Mouse (Mus musculus) forebrain, embryonic 15.5 days (tissue): ENCODE results near the gene Tas2r144. TPM values are rescaled to one million over a fixed set of nuclear protein-coding genes. Genes with fewer than 3 reads are reported as not detected.

Experiments
- ATAC-seq: fragments of 200-750 bp; cut with Nextera tagmentation; replicated peaks from 2 replicates; pipeline ENCODE4 v1.8.0; 2017; ENCODE audit warnings: mild to moderate bottlenecking, moderate TSS enrichment, moderate library complexity
- H3K27ac ChIP-seq: fragments of 300-500 bp; sonication (generic); replicated peaks from 2 replicates; pipeline ENCODE4 v1.5.1; 2015; ENCODE audit warnings: mild to moderate bottlenecking, inconsistent platforms
- H3K27me3 ChIP-seq: fragments of 300-500 bp; sonication (generic); 2 replicates; pipeline ENCODE4 v1.6.1; 2015; ENCODE audit warnings: inconsistent platforms
- H3K36me3 ChIP-seq: fragments of 300-500 bp; sonication (generic); 2 replicates; pipeline ENCODE4 v1.6.1; 2015; ENCODE audit warnings: mild to moderate bottlenecking, inconsistent platforms
- H3K4me1 ChIP-seq: fragments of 300-500 bp; sonication (generic); 2 replicates; pipeline ENCODE4 v1.6.1; 2015; ENCODE audit warnings: inconsistent platforms
- H3K4me2 ChIP-seq: fragments of 300-500 bp; sonication (generic); replicated peaks from 2 replicates; pipeline ENCODE4 v1.6.1; 2015; ENCODE audit warnings: mild to moderate bottlenecking, inconsistent platforms
- H3K4me3 ChIP-seq: fragments of 300-500 bp; sonication (generic); 2 replicates; pipeline ENCODE4 v1.5.1; 2015; ENCODE audit warnings: mild to moderate bottlenecking, inconsistent platforms
- H3K9ac ChIP-seq: fragments of 300-500 bp; sonication (generic); replicated peaks from 2 replicates; pipeline ENCODE4 v1.6.1; 2015; ENCODE audit warnings: mild to moderate bottlenecking, inconsistent platforms
- H3K9me3 ChIP-seq: fragments of 300-500 bp; sonication (generic); 2 replicates; pipeline ENCODE4 v1.6.1; 2016; ENCODE audit warnings: inconsistent platforms
- WGBS: fragments of 180-500 bp; shearing (Covaris S2); methylation state at CpG from one replicate; pipeline ENCODE4 v1.1.7; 2015; ENCODE audit warnings: mixed read lengths; 5-methylcytosine and 5-hydroxymethylcytosine counted together
- polyA plus RNA-seq: library from polyadenylated mRNA; unstranded; fragments of >200 nt; fragmentation: Nextera tagmentation; extraction: Ambion mirVana; gene quantifications from 2 replicates; pipeline ENCODE4 v1.2.1, GENCODE M21; 2015

The Tas2r144 gene
- polyA plus RNA-seq, 1 experiment from 2014 or later: not detected

GRCm38 (mm10) chr6:42245711-42246353 is 30.7 kb downstream of the Tas2r144 start, which contains the start of gene Gstk1:
Gene Gstk1 (plus strand): TSS chr6:42245935.
- Histone ChIP-seq H3K4me3 (peak within 1 kb of the TSS; percentile 48), H3K36me3 (no peaks in the 10 kb centered on the region), H3K27ac (no peak within 1 kb of the TSS), H3K4me1 (peaks cover 8% of the 10 kb centered on the region; the same call in 1 of the 2 replicates), H3K9me3 (no peaks in the 10 kb centered on the region), H3K27me3 (no peaks in the 10 kb centered on the region), H3K4me2 (peak within 1 kb of the TSS; percentile 75), H3K9ac (peak within 1 kb of the TSS; percentile 32)
- ATAC-seq: peak; percentile 99
- 1% methylated on average over 28 of the region's 28 CpGs for WGBS

- H3K9ac ChIP-seq: no peak overlapping the region
- H3K27me3 ChIP-seq: no peaks in the 10 kb centered on the region
- H3K36me3 ChIP-seq: no peaks in the 10 kb centered on the region
- 8% methylated on average over 8 of the region's 8 CpGs for WGBS
- H3K4me1 ChIP-seq: peaks cover 8% of the 10 kb centered on the region; the same call in 1 of the 2 replicates
- peak overlapping the region; percentile 15 for H3K4me3 ChIP-seq
- H3K4me2 ChIP-seq: peak overlapping the region; percentile 9; the same call in 1 of the 2 replicates
- no peak overlapping the region; the same call in 1 of the 2 replicates for H3K27ac ChIP-seq
- H3K9me3 ChIP-seq: no peaks in the 10 kb centered on the region
- ATAC-seq: no peak
Observed at GRCm38 (mm10) chr6:42247173-42247572, 32.0 kb downstream of the Tas2r144 start.

GRCm38 (mm10) chr6:42247981-42248380 is 32.9 kb downstream of the Tas2r144 start:
- Histone ChIP-seq H3K4me3 (no peak overlapping the region), H3K27ac (no peak overlapping the region), H3K4me1 (peaks cover 9% of the 10 kb centered on the region), H3K9me3 (no peaks in the 10 kb centered on the region), H3K27me3 (no peaks in the 10 kb centered on the region), H3K9ac (no peak overlapping the region), H3K36me3 (no peaks in the 10 kb centered on the region), H3K4me2 (peak overlapping the region; percentile 9; the same call in 1 of the 2 replicates)
- peak; percentile 47; the same call in 1 of the 2 replicates for ATAC-seq
- 60% methylated on average over 1 of the region's 1 CpGs for WGBS

- WGBS: 83% methylated on average over 4 of the region's 4 CpGs
Observed at GRCm38 (mm10) chr6:42251791-42252190, 36.7 kb downstream of the Tas2r144 start.

GRCm38 (mm10) chr6:42253103-42253502 is 38.0 kb downstream of the Tas2r144 start:
- Histone ChIP-seq H3K4me3 (no peak overlapping the region), H3K4me2 (no peak overlapping the region), H3K27ac (no peak overlapping the region), H3K4me1 (peaks cover 4% of the 10 kb centered on the region), H3K9ac (no peak overlapping the region), H3K9me3 (no peaks in the 10 kb centered on the region), H3K27me3 (no peaks in the 10 kb centered on the region), H3K36me3 (no peaks in the 10 kb centered on the region)
- peak; percentile 71 for ATAC-seq
- 71% methylated on average over 2 of the region's 2 CpGs for WGBS

More at GRCm38 (mm10) chr6:42251791-42252190, 36.7 kb downstream of the Tas2r144 start:
- Histone ChIP-seq H3K4me1 (peaks cover 4% of the 10 kb centered on the region), H3K9me3 (no peaks in the 10 kb centered on the region), H3K4me2 (no peak overlapping the region), H3K27me3 (no peaks in the 10 kb centered on the region), H3K36me3 (no peaks in the 10 kb centered on the region), H3K4me3 (no peak overlapping the region), H3K27ac (no peak overlapping the region), H3K9ac (no peak overlapping the region)
- ATAC-seq: no peak

GRCm38 (mm10) chr6:42257303-42257863 is 42.3 kb downstream of the Tas2r144 start:
- Histone ChIP-seq H3K4me3 (no peak overlapping the region), H3K9me3 (no peaks in the 10 kb centered on the region), H3K9ac (no peak overlapping the region), H3K4me2 (no peak overlapping the region), H3K4me1 (peaks cover 4% of the 10 kb centered on the region), H3K27me3 (no peaks in the 10 kb centered on the region), H3K36me3 (no peaks in the 10 kb centered on the region), H3K27ac (no peak overlapping the region)
- 18% methylated on average over 11 of the region's 11 CpGs for WGBS
- peak; percentile 67 for ATAC-seq

- no peaks in the 10 kb centered on the region for H3K36me3 ChIP-seq
- no peak for ATAC-seq
- H3K27ac ChIP-seq: no peak overlapping the region
- no peaks in the 10 kb centered on the region for H3K4me1 ChIP-seq
- no peak overlapping the region for H3K4me3 ChIP-seq
- WGBS: 72% methylated on average over 6 of the region's 6 CpGs
- no peak overlapping the region for H3K9ac ChIP-seq
- H3K4me2 ChIP-seq: no peak overlapping the region
- no peaks in the 10 kb centered on the region for H3K27me3 ChIP-seq
- H3K9me3 ChIP-seq: no peaks in the 10 kb centered on the region
Observed at GRCm38 (mm10) chr6:42260430-42260829, 45.3 kb downstream of the Tas2r144 start.

GRCm38 (mm10) chr6:42261524-42262170 is 46.5 kb downstream of the Tas2r144 start, which contains the start of gene Tmem139:
Gene Tmem139 (plus strand): TSS chr6:42261970.
- Histone ChIP-seq H3K4me3 (no peak within 1 kb of the TSS), H3K4me1 (peaks cover 8% of the 10 kb centered on the region), H3K9me3 (no peaks in the 10 kb centered on the region), H3K27ac (no peak within 1 kb of the TSS), H3K36me3 (no peaks in the 10 kb centered on the region), H3K4me2 (no peak within 1 kb of the TSS), H3K27me3 (no peaks in the 10 kb centered on the region), H3K9ac (no peak within 1 kb of the TSS)
- WGBS: 17% methylated on average over 20 of the region's 20 CpGs
- ATAC-seq: no peak

GRCm38 (mm10) chr6:42264626-42265312 is 49.6 kb downstream of the Tas2r144 start, which contains the start of gene Casp2:
Gene Casp2 (plus strand): TSS chr6:42264985.
- H3K4me2 ChIP-seq: peak within 1 kb of the TSS; percentile 87
- peaks cover 20% of the 10 kb centered on the region for H3K4me1 ChIP-seq
- ATAC-seq: peak; percentile 99
- peak within 1 kb of the TSS; percentile 83 for H3K9ac ChIP-seq
- H3K27me3 ChIP-seq: no peaks in the 10 kb centered on the region
- H3K36me3 ChIP-seq: peaks cover 26% of the 10 kb centered on the region
- no peaks in the 10 kb centered on the region for H3K9me3 ChIP-seq
- WGBS: under 1% methylated on average over 46 of the region's 51 CpGs
- peak within 1 kb of the TSS; percentile 68 for H3K4me3 ChIP-seq
- H3K27ac ChIP-seq: peak within 1 kb of the TSS; percentile 87
